Mouse (Mus musculus): Measurements from ENCODE around the gene Tgm3.

Tgm3 gene

GRCm38 (mm10) chr2:130070396-130070795, 58.2 kb downstream of the Tgm3 start:
- no peak for DNase-seq (ENCODE audit: low spot score in 2 of 2)
